Mouse (Mus musculus) kidney, adult 18-20 months (tissue): ENCODE results near the gene 3110082J24Rik.

Experiments
- DNase-seq: peaks from one replicate; pipeline ENCODE4 v3.0.0; 2021

The 3110082J24Rik gene

GRCm38 (mm10) chr5:30115718-30116117 lies 9.8 kb upstream of the 3110082J24Rik start:
- DNase-seq, result no peak

DNA sequence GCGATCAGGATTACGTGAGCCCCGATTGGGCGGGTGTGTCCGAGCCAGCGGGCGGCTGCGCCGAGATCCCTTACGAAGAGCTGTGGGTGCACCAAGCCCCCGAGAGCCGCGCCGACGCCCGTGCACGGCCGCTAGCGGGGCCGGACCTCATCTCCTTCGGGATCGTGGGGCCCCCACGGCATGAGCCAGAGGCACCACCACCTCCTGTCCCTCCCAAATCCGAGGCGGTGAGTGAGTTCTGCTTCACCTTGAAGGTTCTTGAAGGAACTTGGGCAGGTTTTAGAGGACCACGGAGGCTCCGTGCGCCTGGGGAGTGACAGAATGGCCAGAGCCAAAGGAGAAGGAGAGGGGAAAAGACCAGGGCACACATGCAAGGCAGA lies 8.9 kb upstream of the 3110082J24Rik start:
- no peak for DNase-seq

DNA sequence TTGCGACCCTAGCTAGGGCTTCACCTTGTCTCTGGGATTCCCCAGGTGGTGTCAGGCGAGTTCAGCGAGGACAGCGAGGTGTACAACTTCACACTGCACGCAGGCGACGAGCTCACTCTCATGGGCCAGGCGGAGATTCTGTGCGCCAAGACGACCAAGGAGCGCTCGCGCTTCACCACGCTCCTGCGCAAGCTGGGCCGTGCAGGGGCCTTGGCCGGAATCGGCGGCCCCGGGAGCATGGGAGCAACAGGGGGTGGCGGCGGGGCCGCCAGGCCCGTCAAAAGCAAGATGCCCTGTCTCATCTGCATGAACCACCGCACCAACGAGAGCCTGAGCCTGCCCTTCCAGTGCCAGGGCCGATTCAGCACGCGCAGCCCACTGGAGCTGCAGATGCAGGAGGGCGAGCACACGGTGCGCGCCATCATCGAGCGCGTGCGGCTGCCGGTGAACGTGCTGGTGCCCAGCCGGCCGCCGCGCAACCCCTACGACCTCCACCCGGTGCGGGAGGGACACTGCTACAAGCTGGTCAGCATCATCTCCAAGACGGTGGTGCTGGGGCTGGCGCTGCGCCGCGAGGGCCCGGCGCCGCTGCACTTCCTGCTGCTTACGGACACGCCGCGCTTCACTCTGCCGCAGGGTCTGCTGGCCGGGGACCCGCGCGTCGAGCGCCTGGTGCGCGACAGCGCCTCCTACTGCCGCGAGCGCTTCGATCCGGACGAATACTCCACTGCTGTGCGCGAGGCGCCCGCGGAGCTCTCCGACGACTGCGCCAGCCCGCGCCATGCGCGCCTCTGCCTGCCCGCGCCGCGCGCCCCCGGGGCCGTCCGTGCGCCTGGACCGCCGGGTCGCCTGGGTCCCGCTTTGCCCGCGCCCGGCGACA lies 8.2 kb upstream of the 3110082J24Rik start:
- peak; percentile 58 for DNase-seq

GRCm38 (mm10) chr5:30112533-30113068 lies 6.7 kb upstream of the 3110082J24Rik start:
- DNase-seq, result no peak

- no peak for DNase-seq
Observed at GRCm38 (mm10) chr5:30111771-30112170, 5.9 kb upstream of the 3110082J24Rik start.

DNA sequence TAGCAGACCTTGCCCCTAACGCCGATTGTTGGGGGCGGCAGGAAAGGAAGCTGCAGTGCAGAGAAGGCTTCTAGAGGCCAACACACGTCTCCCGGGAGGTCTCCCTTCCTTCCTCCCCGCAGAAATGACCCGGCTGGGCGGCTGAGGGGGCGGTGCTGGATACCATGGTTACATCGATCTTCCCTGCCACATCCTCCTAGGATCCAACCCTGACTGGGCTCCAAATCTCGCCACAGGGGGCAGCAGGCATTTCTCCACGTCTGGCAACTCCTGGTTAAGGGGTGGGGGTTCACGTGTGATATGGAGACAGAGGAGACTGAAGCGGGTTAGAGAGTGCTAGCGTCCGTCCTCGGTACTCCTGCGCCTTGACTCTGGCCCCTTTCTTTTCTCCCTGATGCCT lies 5.2 kb upstream of the 3110082J24Rik start:
- DNase-seq, result no peak

GRCm38 (mm10) chr5:30110371-30111060 lies 4.6 kb upstream of the 3110082J24Rik start:
- no peak for DNase-seq

GRCm38 (mm10) chr5:30109899-30110298 lies 4.0 kb upstream of the 3110082J24Rik start:
- no peak for DNase-seq

GRCm38 (mm10) chr5:30108233-30108632 lies 2.3 kb upstream of the 3110082J24Rik start:
- DNase-seq, result no peak

GRCm38 (mm10) chr5:30107611-30108041 lies 1.7 kb upstream of the 3110082J24Rik start:
- DNase-seq, result no peak

- DNase-seq, result no peak
Observed at GRCm38 (mm10) chr5:30107186-30107585, 1.3 kb upstream of the 3110082J24Rik start.

GRCm38 (mm10) chr5:30106756-30107155 lies 870 bp upstream of the 3110082J24Rik start:
- DNase-seq, result no peak

GRCm38 (mm10) chr5:30104841-30105667 lies 832 bp downstream of the 3110082J24Rik start, which contains the start of gene Garem2:
Gene Garem2, plus strand, starts transcription at chr5:30105161.
- DNase-seq, result no peak

- DNase-seq, result peak; percentile 59
Observed at GRCm38 (mm10) chr5:30104339-30104738, 1.5 kb downstream of the 3110082J24Rik start.

DNA sequence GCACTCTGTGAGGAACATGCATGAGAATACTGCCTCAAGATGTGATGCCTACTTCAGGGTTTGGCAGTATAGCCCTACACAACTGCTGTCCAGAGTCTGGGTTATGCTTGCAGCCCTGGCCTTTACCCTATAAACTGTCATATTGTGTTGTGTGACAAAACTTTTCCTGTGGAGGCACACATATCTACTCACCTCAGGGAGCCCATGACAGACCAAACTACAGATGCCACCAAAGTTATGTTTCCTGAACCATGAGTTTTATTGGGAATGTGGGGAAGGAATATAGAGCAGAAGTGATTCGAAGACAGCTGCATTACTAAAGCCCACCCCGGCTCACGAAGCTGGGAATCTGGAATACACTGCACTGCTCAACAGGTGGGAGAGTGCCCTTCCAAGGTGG lies 2.5 kb downstream of the 3110082J24Rik start:
- no peak for DNase-seq

GRCm38 (mm10) chr5:30098260-30098659 lies 7.6 kb downstream of the 3110082J24Rik start:
- no peak for DNase-seq

GRCm38 (mm10) chr5:30095731-30096130 lies 10.2 kb downstream of the 3110082J24Rik start:
- no peak for DNase-seq

GRCm38 (mm10) chr5:30094399-30094798 lies 11.5 kb downstream of the 3110082J24Rik start:
- DNase-seq, result no peak

DNA sequence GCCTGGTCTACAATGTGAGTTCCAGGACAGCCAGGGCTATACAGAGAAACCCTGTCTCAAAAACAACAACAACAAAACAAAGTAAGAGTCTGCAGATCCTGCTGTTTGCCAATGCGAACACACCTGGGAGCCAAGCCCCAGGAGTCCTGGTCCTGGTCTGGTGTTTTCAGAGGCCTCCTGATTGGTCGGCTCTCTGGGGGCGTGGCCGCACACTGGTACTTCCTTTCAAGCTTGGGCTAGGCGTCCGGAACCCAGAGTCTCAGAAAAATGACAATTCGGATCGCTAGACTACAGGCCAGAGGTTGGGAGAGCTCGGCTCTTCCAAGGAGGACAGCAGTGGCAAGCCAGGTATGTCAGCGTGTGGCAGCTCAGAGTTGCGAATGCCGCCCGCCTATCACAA lies 13.2 kb downstream of the 3110082J24Rik start:
- DNase-seq, result no peak

- DNase-seq, result peak; percentile 85
Observed at GRCm38 (mm10) chr5:30072825-30073821, 32.8 kb downstream of the 3110082J24Rik start, which contains the start of gene Tyms. Gene Tyms, minus strand, starts transcription at chr5:30073617.

DNA sequence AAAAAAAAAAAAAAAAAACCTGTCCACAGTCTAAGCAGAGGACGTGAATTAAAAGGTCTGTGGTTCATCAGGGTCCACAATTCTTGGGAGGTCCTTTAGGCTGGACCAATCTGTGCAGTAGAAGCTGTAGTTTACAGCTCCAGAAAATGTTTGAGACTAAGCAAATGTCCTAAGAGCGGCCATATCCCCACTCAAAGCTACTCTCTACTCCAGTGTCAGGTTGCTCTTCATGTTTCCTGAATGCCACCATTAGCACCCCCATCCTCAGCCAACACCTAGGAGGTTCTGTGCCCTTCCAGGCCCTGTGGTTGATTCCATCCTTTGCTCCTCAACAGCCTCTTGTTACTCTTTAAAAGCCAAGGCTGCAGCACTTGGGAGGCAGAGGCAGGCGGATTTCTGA lies 33.5 kb downstream of the 3110082J24Rik start:
- no peak for DNase-seq
